Mouse (Mus musculus) erythroblast, embryonic 14.5 days (primary cell): ENCODE results near the gene Gbf1.

ENCODE experiments used
- GATA1 ChIP-seq: IDR thresholded peaks from 2 replicates; pipeline ENCODE4 v1.6.1; 2012; ENCODE audit warnings: low read length, inconsistent platforms, mixed read lengths
- TAL1 ChIP-seq: IDR thresholded peaks from 3 replicates; pipeline ENCODE4 v1.6.1; 2012; ENCODE audit warnings: low read length, inconsistent platforms, mixed read lengths

GRCm38 (mm10) chr19:46287566-46287965 is 135.3 kb downstream of the Gbf1 start:
- TF ChIP-seq GATA1 = no peak
- TF ChIP-seq TAL1 = no peak
